Mouse (Mus musculus) kidney, postnatal 0 days (tissue): ENCODE measurements around the gene Wfs1. TPM values are rescaled to one million over a fixed set of nuclear protein-coding genes. Genes with fewer than 3 reads are reported as not detected.

ENCODE experiments used
- ATAC-seq: fragments of 200-750 bp; cut with Nextera tagmentation; replicated peaks from 2 replicates; pipeline ENCODE4 v1.8.0; 2017; ENCODE audit warnings: low read depth, moderate number of reproducible peaks, moderate TSS enrichment, moderate library complexity; ENCODE audit not compliant: low FRiP score
- DNase-seq: peaks from one replicate; pipeline ENCODE4 v3.0.0-alpha.2; 2016; ENCODE audit warnings: low spot score
- H3K27ac ChIP-seq: fragments of 300-500 bp; sonication (generic); 2 replicates; pipeline ENCODE4 v1.5.1; 2014; ENCODE audit warnings: mild to moderate bottlenecking
- H3K27me3 ChIP-seq: fragments of 300-500 bp; sonication (generic); 2 replicates; pipeline ENCODE4 v1.6.1; 2014; ENCODE audit warnings: low read length, mixed read lengths; ENCODE audit not compliant: insufficient read depth
- H3K36me3 ChIP-seq: fragments of 300-500 bp; sonication (generic); 2 replicates; pipeline ENCODE4 v1.6.1; 2014; ENCODE audit warnings: low read length, mixed read lengths; ENCODE audit not compliant: insufficient read depth
- H3K4me1 ChIP-seq: fragments of 300-500 bp; sonication (generic); replicated peaks from 2 replicates; pipeline ENCODE4 v1.6.1; 2014; ENCODE audit warnings: antibody characterized with exemption, low read length, mixed read lengths; ENCODE audit not compliant: insufficient read depth
- H3K4me2 ChIP-seq: fragments of 300-500 bp; sonication (generic); 2 replicates; pipeline ENCODE4 v1.6.1; 2014; ENCODE audit warnings: mild to moderate bottlenecking, low read length, moderate library complexity, mixed read lengths
- H3K4me3 ChIP-seq: fragments of 300-500 bp; sonication (generic); replicated peaks from 2 replicates; pipeline ENCODE4 v1.5.1; 2014; ENCODE audit warnings: low read depth, low read length
- H3K9ac ChIP-seq: fragments of 300-500 bp; sonication (generic); 2 replicates; pipeline ENCODE4 v1.6.1; 2014; ENCODE audit warnings: low read depth, low read length
- H3K9me3 ChIP-seq: fragments of 300-500 bp; sonication (generic); replicated peaks from 2 replicates; pipeline ENCODE4 v1.6.1; 2016; ENCODE audit warnings: low read length, inconsistent platforms, mixed read lengths
- CTCF ChIP-seq: IDR thresholded peaks from 2 replicates; pipeline ENCODE4 v1.5.1; 2016; ENCODE audit warnings: antibody characterized with exemption, low read depth, mild to moderate bottlenecking, moderate library complexity
- WGBS: fragments of 180-500 bp; shearing (Covaris S2); extraction: QIAGEN DNeasy Blood & Tissue Kit; methylation state at CpG from one replicate; pipeline ENCODE4 v1.1.7; 2014; 5-methylcytosine and 5-hydroxymethylcytosine counted together
- polyA plus RNA-seq: library from polyadenylated mRNA; unstranded; fragments of >200 nt; fragmentation: Nextera tagmentation; extraction: Ambion mirVana; gene quantifications from 2 replicates; pipeline ENCODE4 v1.2.1, GENCODE M21; 2015

Wfs1 gene
- polyA plus RNA-seq, 1 experiment from 2014 or later: 14.2 TPM

DNA sequence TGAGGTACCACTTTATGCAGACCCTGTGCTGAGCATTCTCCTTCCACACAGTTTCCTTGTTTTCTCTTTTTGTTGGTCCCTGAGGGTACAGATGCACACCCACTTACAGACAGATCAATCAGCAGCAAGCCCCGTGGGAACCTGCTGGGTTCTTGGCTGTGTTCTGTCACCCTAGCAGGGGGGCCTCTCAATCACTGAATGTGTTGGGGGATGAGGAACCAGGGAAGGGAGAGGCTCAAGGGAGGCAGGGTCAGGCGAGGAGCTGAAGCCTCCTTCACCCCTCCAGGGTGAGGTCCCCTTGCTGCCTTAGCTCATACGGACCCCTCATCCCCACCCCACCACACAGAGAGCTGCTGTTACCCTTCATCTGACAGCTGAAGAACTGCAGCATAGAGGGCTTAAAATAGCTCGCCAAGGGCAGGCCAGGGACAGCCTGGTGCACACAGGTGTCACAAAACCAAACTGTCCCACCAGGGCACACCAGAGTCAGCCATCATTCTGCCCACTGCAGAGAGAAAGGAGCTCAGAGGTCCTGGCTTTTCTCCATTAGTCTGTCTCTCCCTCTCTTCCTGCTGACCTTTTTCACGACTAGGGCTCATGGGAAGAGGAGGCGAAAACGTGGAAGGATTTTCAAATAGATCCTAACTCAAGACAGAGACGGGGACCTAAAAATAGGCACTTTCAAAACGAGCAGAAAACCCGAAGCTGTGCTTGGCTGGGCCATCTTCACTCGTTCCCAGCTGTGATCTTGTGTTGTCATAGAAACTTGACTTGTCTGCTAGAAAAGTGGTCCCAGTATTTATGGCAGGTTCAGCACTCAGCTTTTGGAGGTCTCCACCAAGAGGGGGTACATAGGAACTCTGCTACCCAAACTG, 64.9 kb downstream of the Wfs1 start:
- no peak for ATAC-seq
- DNase-seq: no peak
- no peaks in the 10 kb centered on the region for H3K9me3 ChIP-seq
- TF ChIP-seq CTCF: no peak
- 31% methylated on average over 11 of the region's 11 CpGs for WGBS
- H3K4me2 ChIP-seq: no peak overlapping the region
- H3K27me3 ChIP-seq: no peaks in the 10 kb centered on the region
- H3K9ac ChIP-seq: no peak overlapping the region
- no peaks in the 10 kb centered on the region for H3K36me3 ChIP-seq
- H3K4me1 ChIP-seq: no peaks in the 10 kb centered on the region
- H3K4me3 ChIP-seq: no peak overlapping the region
- no peak overlapping the region for H3K27ac ChIP-seq

DNA sequence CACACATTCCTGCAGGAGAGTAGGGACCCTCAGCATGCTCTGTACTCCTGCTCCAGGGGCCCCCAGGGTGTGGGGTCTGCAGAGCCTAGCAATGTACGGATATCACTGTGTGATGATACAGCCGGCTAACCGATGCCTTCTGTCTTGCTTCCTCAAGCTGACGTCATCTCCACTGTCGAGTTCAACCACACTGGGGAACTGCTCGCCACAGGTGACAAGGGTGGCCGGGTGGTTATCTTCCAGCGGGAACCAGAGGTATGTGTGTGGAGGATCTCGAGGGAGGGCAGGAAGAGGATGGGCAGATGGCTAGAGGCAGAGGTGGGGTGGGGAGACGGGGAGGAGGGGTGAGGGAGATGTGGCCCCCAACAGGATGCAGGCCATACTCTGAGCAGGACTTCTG, 66.2 kb downstream of the Wfs1 start:
- ATAC-seq (no peak), DNase-seq (no peak)
- Histone ChIP-seq H3K4me3 (no peak overlapping the region), H3K27ac (no peak overlapping the region), H3K9me3 (no peaks in the 10 kb centered on the region), H3K27me3 (no peaks in the 10 kb centered on the region), H3K9ac (no peak overlapping the region), H3K4me1 (no peaks in the 10 kb centered on the region), H3K4me2 (no peak overlapping the region), H3K36me3 (no peaks in the 10 kb centered on the region)
- no peak for TF ChIP-seq CTCF
- WGBS: 64% methylated on average over 10 of the region's 10 CpGs

DNA sequence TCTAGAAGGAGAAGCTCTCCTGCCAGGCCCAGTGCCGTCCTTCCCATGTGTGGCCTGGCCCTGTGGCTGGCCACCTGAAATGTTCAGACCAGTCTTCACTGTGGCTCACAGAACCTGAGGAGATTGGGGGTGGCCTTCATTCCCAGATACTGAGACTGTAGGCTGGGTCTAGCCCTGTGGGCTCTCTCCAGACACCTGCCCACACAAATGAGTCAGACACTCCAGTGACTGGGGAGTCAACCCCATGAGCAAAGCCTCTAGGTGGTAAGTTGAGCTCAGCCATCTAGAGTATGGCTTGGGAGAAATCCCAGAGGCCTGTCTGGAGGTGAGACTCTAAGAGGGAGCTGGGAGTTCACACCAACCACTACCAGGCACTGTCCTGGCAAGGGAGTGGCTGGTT, 67.1 kb downstream of the Wfs1 start:
- Histone ChIP-seq H3K9me3 (no peaks in the 10 kb centered on the region), H3K36me3 (no peaks in the 10 kb centered on the region), H3K9ac (no peak overlapping the region), H3K27me3 (no peaks in the 10 kb centered on the region), H3K4me1 (no peaks in the 10 kb centered on the region), H3K4me2 (no peak overlapping the region), H3K27ac (no peak overlapping the region), H3K4me3 (no peak overlapping the region)
- DNase-seq (no peak), ATAC-seq (no peak)
- whole genome bisulfite sequencing: 88% methylated on average over 1 of the region's 1 CpGs
- TF ChIP-seq CTCF: no peak

DNA sequence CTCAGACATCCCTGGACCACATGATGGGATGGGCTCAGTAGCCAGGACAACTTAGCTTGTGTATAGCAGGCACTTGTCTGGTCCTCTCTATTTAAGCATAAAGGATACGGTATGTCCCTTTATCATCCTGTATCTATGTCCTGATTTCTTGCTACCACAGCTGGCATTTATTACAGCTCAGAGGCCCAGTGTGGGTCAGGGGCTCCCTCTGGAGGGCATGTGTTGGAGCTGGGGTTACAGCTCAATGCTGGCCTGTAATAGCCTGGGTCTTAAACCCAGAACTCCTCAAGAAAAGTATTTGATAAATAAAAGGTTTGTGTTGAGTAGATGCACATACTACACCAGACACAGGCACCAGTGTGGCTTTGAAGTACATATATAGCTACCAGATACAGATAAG, 68.9 kb downstream of the Wfs1 start:
- no peaks in the 10 kb centered on the region for H3K9me3 ChIP-seq
- H3K4me1 ChIP-seq: no peaks in the 10 kb centered on the region
- H3K27me3 ChIP-seq: no peaks in the 10 kb centered on the region
- peak; percentile 70 for TF ChIP-seq CTCF
- no peaks in the 10 kb centered on the region for H3K36me3 ChIP-seq
- peak; percentile 35 for DNase-seq
- no peak for ATAC-seq
- no peak overlapping the region for H3K4me2 ChIP-seq
- no peak overlapping the region for H3K27ac ChIP-seq
- H3K9ac ChIP-seq: no peak overlapping the region
- H3K4me3 ChIP-seq: no peak overlapping the region
- 26% methylated on average over 1 of the region's 1 CpGs for WGBS

DNA sequence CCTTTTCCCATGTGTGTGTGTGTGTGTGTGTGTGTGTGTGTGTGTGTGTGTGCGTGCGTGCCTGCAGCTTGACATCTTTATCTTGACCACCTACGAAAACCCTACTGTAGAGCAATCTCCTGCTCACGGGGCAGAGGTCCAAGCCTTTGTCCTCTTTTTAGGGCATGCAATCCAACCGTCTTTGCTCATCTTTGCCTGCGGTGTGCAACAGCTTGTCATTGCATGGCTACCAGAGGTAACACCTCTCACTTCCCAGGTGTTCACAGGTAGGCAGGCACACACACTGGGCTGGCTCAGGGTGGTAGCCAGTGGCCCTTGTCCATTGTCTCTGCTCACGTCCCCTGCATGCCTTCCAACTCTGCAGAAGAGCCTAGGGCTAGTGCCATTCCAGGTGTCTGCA, 71.0 kb downstream of the Wfs1 start:
- Histone ChIP-seq H3K36me3 (no peaks in the 10 kb centered on the region), H3K4me3 (no peak overlapping the region), H3K9me3 (no peaks in the 10 kb centered on the region), H3K9ac (no peak overlapping the region), H3K4me1 (no peaks in the 10 kb centered on the region), H3K27me3 (no peaks in the 10 kb centered on the region), H3K4me2 (no peak overlapping the region), H3K27ac (no peak overlapping the region)
- ATAC-seq: no peak
- 76% methylated on average over 7 of the region's 7 CpGs for WGBS
- no peak for TF ChIP-seq CTCF
- no peak for DNase-seq

DNA sequence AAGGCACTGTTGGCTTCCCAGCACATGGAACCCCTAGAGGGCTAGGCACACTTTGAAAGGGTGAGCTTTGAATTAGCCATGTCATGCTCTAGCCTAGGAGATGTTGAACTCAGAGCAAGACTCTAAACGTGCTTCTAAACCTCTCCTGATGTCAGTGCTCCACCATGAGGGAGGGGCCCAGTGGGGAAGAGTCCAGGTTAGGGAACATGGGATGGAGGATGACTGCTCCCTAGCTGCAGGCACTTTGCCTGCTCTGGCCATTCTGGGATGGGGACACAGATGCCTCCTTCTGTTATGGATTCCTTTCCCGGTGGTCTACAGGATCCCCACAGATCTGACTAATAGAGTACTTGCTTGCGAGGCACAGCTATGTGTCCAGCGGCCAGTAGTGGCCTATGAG, 71.8 kb downstream of the Wfs1 start:
- Histone ChIP-seq H3K9me3 (no peaks in the 10 kb centered on the region), H3K4me3 (no peak overlapping the region), H3K27me3 (no peaks in the 10 kb centered on the region), H3K4me2 (no peak overlapping the region), H3K36me3 (no peaks in the 10 kb centered on the region), H3K27ac (no peak overlapping the region), H3K4me1 (no peaks in the 10 kb centered on the region), H3K9ac (no peak overlapping the region)
- no peak for TF ChIP-seq CTCF
- no peak for DNase-seq
- 85% methylated on average over 4 of the region's 4 CpGs for WGBS
- ATAC-seq: no peak

DNA sequence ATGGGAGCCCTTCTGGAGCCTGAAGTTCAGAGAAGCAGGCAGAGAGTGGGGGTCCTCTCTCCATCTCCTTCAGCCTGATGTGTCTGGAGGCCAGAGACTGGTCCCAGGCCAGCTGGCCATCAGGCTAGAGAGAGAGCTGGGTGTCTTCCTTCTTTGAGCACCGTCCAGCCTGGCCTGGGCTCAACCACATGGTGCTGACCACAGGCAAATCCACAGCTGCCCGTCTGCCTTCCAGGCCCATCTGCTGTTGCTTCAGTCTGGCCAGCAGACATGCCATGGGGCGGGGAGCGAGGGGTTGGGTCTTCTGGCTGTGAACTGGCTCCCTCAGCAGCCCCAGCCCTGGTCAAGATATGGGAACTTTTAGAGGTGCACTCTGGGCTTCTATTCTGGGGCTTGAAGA, 72.4 kb downstream of the Wfs1 start:
- Histone ChIP-seq H3K4me3 (no peak overlapping the region), H3K4me1 (no peaks in the 10 kb centered on the region), H3K9me3 (no peaks in the 10 kb centered on the region), H3K27ac (no peak overlapping the region), H3K4me2 (no peak overlapping the region), H3K9ac (no peak overlapping the region), H3K36me3 (no peaks in the 10 kb centered on the region), H3K27me3 (no peaks in the 10 kb centered on the region)
- no peak for TF ChIP-seq CTCF
- DNase-seq: no peak
- no peak for ATAC-seq
- 78% methylated on average over 4 of the region's 4 CpGs for WGBS

Other genes with a start within 250 kb of the Wfs1 start
- 31.1 and 33.7 TPM in 2 replicates for gene Bloc1s4, start 240.6 kb downstream of the Wfs1 start, polyA plus RNA-seq
- 513 and 542 TPM in 2 replicates for gene Mrfap1, start 192.4 kb downstream of the Wfs1 start, polyA plus RNA-seq
- 16.5 and 17.6 TPM in 2 replicates for gene Man2b2, start 158.6 kb downstream of the Wfs1 start, polyA plus RNA-seq
- gene Ppp2r2c, start 120.7 kb downstream of the Wfs1 start, polyA plus RNA-seq: 0.04 and 0.11 TPM in 2 replicates
- not detected in 2 replicates for gene Gm1043, start 96.2 kb upstream of the Wfs1 start, polyA plus RNA-seq